Mouse (Mus musculus): ENCODE data around the gene Gm38655.
A peak's percentile ranks its signal among the peaks of the same experiment; 100 is the strongest.
"Not testable (repeated sequence)": the region's sequence is repeated elsewhere in the genome, so short reads cannot be mapped to it uniquely, and the experiment has no call there.

The Gm38655 gene

DNA sequence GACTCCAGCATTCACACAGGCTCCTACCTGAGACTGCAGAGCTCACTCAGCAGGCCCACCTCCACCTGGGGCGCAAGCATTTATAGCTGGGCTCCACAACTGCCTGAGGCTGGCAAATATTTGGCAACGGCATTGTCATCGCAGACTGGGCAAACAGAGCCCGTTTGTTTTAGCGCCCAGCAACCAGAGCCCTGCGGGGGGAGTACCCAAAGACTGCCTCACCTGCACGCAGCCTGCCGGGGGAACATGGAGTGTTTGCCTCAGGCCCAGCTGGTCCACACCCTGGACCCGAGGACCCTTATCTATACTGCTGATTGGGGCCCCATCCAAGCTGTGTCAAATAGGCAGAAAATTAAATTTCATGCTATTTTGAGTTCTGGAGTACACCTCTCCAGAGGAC, at the start of gene Gm38655:
Gene Gm38655 (minus strand): TSS at position 61 of the 400 bp plus-strand sequence.
- no peak for DNase-seq (ENCODE audit: low spot score)

DNA sequence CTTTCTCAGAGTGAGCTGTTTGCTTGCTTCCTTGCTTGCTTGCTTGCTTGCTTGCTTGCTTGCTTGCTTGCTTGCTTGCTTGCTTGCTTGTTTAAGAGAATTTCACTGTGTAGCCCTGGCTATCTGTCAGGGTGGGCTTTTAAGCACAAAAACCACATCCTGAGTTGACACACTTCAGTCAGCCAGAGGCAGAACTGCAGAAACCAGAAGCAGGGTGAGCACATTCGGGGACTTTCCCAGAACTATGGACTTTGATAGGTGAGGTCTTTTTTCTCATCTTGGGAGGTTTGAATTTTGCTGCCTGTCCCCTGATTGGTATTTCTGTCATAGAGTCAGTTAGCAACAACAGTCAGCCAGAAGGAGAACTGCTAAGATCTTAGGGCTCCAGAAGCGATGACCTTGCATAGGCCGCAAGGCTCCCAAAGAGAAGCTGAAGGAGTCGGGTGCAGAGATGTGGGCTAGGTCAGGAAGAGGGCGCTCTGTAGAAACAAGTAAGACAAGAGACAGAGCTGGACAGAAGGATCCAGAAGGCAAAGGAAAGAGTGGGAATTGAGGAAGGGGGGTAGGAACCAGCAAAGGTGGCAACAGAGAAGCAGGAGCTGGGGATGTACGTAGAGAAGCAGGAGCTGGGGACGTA, 49.4 kb upstream of the Gm38655 start:
- no peak for DNase-seq (ENCODE audit: low spot score)

DNA sequence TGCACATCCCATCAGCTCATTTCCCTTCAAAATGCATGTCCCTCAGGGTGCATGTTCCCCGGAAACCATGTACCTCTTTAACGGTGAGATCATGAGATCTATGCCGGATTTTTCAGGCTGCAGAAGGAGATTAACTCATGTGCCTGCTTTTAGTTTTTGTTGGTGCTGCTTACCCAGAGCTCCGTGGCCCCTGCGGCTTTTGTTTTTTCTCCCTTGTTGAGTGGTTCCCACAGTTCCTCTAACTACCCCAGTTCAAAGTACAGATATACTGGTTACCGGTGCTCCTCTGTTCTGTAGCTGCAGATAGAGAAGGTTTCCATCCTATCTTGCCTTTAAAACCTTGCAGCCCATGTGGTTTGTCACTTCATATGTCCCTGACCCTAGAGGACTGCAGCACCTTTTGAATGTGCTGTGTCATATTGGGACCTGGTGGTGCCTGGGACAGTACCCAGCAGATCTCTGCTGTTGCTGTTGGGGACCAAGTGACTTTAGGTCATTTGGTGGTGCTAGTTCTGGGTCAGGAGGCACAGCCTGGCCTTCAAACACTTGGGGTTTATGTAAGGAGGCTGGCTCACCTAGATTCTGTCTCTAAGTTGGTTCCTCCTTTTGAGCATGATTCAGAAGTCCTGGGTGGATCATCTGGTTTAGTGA, 47.8 kb upstream of the Gm38655 start:
- DNase-seq (ENCODE audit: low spot score) = no peak

DNA sequence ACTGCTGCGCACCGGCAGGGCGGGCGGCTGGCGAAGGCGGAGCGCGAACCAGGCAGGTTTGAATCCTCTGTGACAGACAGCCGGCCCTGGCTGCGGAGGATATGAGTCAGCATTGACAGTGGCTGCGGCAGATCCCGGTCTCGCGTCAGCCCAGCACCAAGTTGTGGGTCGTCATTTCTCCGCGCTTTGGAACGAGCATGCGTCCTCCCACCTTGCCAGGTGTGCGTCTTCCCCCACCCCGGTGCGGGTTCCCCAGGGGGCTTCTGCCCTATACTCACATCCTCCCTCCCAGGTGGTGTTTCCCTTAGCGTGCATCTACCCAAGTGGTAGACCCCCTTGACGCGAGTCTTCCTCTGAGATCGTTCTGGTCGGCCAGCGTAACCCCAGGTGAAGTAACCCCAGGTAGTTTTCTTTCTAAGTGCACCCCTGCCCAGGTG, 47.3 kb upstream of the Gm38655 start:
- DNase-seq (ENCODE audit: low spot score) = not testable (repeated sequence)

DNA sequence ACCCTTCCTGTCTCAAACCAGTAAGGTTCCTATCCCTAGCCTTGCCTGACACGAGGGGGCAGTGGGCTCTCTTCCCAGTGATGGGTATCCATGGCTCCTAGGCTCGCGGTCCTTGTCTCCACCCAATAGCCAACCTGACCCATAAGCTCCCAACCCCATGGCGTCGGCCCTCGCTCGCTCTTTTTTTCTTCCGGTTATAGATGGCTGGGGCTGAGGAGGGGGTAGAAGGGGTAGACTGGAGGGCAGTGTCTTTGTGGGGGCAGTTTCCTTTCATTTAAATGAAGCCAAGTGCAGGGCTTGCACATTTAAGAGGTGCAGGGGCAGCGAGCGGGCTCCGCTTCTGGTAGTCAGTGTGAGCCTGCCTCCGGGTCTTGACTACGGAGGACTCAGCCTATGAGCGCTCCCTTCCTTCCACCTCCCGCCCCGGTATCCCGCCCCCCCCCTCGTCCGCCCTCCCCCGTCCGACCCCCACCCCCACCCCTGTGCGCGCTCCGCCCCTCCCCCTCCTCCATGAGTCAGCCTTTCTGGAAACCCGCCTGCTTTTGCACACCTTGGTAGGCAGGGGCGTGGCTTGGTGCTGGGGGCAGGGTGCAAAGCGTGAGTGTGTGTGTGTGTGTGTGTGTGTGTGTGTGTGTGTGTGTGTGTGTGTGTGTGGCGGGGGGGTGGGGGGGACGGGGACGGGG, 46.7 kb upstream of the Gm38655 start:
- DNase-seq (ENCODE audit: low spot score) = peak; percentile 51

DNA sequence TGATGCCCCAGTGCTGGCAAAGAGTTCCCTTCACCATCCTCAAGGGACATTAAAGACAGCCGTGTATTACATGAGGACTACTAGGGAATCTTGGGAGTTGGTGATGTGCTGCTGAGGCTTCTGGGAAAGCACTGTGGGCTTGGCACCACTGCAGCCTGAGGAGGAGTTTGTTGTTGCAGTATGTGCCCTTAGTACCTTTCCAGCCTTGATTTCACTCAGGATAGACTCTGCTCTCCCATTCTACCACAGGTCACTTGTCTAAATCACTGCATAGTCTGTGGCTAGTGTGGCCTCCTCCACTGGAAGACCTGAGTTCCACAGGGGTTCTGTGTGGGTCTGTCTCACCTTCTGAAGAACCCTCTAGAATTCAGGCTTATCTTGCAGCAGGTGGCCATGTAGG, 45.5 kb upstream of the Gm38655 start:
- no peak for DNase-seq (ENCODE audit: low spot score)

DNA sequence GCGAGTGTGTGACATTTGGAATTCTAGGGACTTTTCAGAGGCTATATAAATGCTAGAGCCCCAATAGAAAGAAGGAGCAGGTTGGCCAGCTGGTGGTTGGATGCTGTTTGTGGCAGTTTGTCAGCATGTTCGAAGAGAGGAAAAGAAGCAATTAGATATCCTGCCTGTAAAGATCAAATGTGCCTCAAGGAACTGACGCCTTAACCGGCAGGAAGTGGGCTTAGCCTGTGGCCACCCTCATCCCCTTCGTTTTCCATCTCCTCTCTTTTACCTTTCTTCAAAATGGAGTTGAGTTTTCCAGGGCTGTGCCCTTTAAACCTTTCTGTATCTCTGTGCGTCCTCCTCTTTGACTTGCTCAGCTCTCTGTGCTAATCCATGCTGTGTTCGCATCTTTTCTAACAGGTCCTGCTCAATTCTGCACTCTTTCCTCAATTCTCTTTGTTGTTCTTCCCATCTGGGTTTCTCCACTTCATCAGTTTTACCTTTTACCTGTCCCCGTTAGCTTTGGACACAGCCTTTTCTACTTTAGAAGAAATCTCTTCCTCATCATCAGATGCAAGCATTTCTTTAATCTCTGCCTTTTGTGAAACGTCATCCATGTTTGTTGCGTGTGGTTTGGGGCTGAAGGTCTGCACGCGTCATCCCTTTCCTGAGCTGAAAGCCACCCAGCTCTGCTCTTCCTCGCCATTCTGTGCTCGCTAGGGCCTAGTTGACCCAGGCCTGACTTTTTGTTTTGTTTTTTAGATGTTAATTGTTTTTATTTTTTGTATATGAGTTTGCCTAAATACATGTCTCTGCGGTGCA, 44.4 kb upstream of the Gm38655 start:
- no peak for DNase-seq (ENCODE audit: low spot score)

DNA sequence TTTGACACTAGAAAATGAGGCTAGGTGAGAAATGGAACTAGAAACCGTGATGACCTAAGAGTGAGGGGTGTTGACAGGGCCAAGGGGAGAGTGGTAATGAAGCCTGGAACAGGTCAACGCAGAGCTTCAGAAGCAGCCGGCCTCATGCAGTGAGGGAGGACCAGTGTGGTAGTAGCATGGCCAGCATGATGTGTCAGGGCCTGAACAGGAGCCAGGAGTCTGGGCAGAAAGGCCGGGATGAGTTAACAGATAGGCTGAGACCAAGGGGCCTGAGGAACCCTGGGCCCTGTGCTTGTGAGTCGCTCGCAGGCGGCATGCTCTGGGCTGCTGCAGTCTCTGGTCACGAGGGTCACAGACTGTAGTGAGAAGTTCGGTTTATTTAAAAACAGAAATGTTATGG, 43.7 kb upstream of the Gm38655 start:
- no peak for DNase-seq (ENCODE audit: low spot score)

DNA sequence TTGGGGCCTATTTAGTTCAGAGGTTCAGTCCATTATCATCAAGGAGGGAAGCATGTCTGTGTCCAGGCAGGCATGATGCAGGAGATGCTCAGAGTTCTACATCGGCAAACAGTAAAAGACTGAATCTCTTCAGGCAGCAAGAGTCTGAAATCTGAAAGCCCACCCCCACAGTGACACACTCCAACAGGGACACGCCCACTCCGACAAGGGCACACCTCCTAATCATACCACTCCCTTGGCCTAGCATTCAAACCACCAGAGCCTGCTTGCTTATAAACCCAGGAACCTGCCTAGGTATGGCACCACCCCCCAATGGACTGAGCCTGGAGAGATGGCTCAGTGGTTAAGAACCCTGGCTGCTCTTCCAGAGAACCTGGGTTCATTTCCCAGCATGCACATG, 40.2 kb upstream of the Gm38655 start:
- no peak for DNase-seq (ENCODE audit: low spot score)

DNA sequence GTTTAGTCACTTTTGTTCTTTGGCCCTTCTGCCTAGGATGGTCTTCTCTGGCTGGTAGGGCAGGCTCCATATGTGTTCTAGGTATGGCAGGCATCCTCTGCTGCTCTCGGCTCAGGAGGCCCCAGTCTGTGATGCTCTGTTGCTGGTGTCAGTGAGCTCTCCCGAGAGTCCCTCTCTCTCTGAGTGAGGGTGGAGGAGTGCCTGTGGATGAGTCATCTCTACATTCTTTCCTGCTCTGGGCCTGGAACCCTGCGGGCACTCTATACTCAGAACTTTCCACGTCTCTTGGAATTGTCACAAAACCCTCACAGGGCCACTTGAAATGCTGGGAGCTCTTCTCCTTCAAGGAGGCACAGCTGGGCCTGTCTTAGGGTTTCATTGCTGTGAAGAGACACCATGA, 36.4 kb upstream of the Gm38655 start:
- no peak for DNase-seq (ENCODE audit: low spot score)

DNA sequence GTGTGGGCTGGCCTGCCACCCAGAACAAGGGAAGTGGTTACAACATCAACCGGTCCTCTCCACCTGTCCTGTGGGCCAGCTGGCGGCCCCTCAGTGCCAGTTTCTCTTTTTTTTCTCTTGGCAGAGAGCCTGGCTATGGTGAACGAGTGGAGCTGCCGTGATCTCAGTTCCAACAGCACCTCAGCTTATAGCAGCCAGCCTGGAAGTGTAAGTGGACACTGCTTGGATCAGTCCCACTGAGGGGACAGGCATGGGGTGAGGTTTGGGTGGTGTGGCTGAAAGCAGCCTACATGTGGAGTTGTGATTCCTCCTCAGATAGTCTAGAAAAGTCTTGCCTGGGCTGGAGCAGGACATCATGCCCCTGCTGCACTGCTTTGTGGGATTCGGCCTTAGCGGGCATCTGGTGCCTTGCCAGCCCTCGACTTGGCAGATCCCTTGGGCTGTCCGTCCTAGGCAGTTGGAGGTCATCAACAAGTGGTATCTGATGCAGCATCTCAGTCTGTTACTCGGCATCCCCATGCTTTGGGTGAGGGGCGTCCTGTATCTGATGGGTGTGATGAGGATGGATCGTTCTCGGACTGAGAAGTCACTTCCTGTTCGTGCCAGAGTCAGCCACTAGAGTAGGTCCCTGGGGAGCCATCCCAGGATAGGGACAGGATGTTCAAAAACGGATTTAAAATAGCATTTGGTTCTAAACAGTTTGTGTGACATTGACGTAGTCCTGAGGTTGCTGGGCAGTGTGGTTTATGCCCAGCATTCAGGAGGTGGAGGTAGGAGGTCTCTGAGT, 35.6 kb upstream of the Gm38655 start:
- DNase-seq (ENCODE audit: low spot score) = no peak

DNA sequence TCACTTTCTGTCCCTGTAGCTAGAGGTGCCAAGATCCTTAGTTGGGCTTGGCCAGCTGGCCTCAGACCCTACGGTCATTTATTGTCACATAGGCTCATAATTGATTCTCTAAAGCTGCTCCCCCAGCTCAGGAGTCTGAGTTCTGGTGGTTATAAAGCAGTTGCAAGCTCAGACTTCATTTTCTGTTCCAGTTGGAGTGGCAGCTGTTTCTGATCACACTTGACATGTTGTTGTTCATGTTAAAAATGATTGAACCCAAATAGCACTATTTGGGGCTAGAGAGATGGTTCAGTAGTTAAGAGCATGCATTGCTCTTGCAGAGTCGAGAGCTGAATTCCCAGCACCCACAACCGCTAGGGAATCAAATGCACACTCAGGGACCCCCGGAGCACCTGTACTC, 34.7 kb upstream of the Gm38655 start:
- no peak for DNase-seq (ENCODE audit: low spot score)

DNA sequence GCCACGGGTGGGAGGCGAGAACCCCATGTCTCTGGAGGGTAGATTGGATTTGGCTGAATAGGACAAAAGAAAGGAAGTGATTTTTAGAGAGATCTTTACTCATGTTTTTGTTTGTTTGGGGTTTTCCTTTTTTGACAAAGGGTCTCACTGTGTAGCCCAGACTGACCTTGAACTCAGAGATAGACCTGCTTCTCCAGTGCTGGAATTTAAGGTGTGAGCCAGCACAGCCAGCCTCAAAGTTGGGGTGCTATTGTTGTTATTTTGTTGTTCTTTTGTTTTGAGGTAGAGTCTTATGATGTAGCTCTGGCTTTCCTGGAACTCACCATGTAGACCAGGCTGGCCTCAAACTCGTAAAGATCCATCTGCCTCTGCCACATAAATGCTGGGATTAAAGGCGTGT, 27.1 kb upstream of the Gm38655 start:
- DNase-seq (ENCODE audit: low spot score) = no peak

DNA sequence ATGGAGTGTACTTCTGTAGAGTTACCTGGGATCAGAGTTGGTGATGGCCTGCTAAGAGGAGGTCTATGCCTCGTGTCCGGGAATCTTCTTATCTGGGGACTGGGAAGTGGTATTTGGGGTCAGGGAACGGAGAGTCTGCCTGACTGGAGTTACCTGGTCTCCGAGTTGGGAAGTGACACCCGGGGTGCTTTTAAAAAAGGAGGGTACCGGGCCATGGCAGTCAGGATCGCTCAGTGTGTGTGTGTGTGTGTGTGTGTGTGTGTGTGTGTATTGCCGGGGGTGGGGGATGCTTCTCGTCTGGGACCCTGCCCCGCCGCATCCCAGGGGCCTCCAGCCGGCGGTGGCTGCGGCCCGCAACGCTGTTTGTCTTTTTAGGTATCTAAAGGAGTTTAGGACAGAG, 13.8 kb upstream of the Gm38655 start:
- no peak for DNase-seq (ENCODE audit: low spot score)

DNA sequence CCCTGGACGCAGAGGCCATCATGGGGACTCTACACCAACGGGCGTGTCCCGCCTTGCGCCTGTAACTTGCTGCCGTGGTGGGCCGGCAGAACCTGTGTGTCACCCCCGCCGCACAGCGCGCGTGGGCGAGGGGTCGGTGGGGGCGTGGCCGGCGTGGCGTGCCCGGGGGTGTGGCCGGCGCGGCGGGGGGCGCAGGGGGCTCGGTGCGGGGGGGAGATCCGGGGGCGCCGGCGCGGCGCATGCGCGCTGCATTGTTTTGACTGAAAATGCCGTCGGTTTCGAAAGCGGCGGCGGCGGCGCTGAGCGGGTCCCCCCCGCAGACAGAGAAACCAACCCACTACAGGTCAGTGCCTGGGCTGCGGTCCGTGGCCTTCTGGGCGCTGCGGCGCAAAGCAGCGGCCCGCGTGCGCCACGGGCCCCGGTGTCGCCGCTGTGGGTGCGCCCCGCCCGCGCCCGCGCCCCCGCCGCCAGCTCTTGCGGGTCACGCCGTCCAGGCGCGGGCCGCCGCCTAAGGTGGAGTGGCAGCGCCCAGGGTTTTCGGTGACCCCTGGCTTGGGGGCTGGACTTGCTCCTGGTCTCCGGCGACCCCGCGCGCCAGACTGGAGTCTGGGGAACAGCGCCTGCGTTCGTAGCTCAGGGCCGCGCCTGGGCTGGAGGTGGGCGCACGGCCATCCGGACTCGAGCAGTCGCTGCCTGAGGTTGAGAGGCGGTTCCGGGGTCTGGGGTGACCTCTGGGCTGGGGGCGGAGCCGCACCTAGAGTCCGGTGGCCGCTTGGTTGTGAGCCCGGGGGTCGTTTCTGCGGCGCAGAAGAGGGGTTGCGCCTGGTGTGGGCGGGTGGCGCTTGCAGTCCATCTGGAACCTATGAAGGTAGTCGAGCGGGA, 13.1 kb upstream of the Gm38655 start, which contains the start of gene Unkl:
Gene Unkl (plus strand): TSS at position 248 of the 882 bp plus-strand sequence.
- DNase-seq (ENCODE audit: low spot score) = no peak

DNA sequence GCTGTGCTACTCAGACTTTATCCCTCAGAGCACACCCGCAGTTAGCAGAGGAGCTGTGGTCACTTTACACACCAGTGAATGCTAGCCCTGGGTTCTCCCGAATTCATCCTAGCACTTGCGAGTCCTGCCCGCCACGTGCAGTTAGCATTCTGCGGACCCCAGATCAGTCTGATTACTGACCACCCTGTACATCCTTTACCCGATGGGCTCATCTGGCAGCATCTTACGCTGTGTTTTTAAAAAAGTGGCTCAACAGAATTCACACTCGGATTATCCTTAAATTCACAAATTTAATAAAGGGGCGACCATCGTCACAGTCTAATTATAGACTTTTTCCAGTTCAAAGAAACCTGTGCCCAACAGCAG, 12.5 kb upstream of the Gm38655 start:
- DNase-seq (ENCODE audit: low spot score) = no peak

DNA sequence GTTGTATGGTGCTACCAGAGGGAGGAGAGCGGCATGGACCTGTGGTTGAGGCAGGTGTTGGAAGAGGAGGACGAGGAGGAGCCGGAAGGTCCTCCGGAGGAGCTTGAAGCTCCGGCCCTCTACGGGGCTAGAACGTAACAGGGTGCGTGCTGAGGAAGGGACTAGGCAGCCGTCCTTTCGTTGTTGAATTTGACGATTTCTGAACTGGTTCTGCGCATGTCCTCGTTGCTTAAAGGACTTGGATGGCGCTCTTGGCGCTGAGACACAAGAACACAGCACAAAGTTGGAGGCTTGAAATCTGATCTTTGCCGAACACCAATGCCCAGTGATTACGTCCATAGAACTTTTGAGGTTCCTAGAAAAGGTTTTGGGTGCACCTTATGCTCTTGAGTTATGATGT, 9.7 kb upstream of the Gm38655 start:
- DNase-seq (ENCODE audit: low spot score) = no peak

DNA sequence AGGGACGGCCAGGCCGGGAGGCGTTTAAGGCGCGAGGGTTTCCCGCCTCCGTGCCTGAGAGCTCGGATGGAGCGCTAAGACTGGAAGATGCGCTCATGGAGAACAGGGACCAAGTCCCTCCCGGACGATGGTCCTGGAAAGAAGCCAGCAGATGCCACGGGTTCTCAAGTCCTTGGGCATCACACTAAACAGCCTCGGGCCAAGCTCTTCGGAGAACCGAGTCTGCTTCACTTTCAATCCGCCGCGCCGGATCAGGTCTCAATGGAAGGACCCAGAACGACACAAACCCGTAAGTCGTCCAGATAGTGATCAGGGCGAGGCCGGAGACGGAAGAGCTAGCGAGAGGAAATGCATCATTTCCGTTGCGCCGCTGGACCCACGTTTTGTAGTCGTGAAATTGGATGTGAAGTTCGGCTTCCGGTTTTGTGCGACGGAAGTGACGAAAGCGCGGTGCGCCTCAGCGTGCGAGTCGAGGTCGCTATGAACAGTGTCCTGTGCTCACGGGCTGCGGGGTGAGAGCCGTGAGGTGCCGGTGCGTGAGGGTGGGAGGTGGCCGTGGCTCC, 8.9 kb upstream of the Gm38655 start, which contains the start of gene BC003965:
Gene BC003965 (plus strand): TSS at position 426 of the 563 bp plus-strand sequence.
- peak; percentile 94 for DNase-seq (ENCODE audit: low spot score)

DNA sequence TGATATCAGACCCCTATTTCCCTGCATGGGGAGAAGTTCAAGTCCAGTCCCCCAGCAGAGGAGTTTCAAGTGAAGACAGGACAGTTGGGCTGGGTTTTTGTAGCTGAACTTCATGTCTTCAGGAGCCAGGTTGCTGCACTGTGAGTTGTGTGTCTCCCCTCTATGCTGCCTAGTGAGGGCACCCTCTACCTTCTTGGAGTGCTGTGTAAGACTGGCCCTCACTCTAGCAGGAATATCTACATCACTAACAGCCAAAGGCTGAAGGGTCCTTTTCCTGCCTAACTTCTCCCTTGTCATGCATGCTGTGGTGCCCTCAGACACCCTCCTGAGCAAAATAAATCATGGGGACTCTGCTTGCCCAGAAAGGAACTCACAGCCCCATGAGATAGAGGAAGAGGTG, 8.0 kb upstream of the Gm38655 start:
- no peak for DNase-seq (ENCODE audit: low spot score)

DNA sequence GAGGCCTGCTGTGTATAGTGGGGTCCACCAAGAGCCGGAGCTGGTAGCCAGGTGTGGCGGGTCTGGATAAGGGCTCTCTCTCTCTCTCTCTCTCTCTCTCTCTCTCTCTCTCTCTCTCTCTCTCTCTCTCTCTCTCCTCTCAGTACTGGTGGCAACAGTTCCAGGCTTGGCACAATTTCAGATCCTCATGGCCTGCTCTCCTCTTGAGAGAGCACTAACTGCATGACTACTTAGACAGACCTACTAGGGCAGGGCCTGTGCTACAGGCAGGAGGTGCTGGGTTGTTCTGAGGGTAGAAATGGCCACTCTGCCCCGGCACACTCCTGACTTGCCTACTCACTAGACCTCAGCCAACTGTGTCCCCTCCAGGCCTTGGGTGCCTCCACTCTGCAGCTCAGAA, 2.7 kb downstream of the Gm38655 start:
- no peak for DNase-seq (ENCODE audit: low spot score)
